Mouse (Mus musculus): ENCODE measurements around the gene Tex26.

Tex26 gene

GRCm38 (mm10) chr5:149488360-149489021 lies 49.0 kb downstream of the Tex26 start:
- DNase-seq (ENCODE audit: low spot score in 2 of 2) = no peak

DNA sequence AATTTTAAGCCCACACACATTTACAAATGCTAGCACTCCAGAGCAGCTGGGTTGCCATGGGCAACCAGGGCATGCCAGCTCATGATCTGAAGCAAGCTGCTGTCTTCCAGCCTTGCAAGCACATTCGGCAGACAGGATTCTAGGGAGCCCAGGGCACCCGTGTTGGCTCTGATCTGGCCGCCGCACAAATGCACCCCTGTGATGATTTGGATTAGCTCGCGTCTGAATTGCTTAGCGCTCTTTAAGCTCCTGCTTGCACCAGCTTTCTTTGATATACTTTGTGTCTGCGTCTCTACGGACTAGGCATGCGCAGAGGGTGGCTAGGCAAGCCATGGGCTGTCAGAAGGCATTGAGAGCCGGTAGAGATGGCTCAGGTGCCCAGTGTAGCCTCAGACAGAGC lies 49.7 kb downstream of the Tex26 start:
- peak; percentile 68 to 81 for DNase-seq (ENCODE audit: low spot score in 2 of 2)

DNA sequence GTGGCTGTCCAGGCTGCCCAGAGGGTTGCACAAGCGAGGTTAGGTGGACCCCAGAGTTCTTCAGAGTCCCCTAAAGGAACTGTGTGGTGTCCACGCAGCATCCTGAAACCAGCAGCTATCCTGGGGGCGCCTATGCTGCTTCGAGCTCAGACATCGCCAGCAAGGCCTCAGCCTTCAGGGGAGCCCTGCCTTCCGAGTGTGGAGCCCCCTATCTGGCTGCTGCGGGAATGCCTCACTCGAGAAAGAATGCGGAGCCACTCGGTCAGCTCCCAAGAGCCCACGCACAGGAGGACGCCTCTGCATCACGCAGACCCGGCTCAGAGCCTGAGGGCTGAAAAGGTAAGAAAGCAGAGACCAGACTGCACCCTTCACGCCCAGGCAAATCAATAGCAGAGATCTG lies 50.8 kb downstream of the Tex26 start:
- DNase-seq (ENCODE audit: low spot score in 2 of 2) = no peak

- no peak for DNase-seq (ENCODE audit: low spot score in 2 of 2)
Observed at GRCm38 (mm10) chr5:149495655-149496054, 56.2 kb downstream of the Tex26 start.

- DNase-seq (ENCODE audit: low spot score in 2 of 2) = no peak
Observed at GRCm38 (mm10) chr5:149496401-149497066, 57.1 kb downstream of the Tex26 start.

DNA sequence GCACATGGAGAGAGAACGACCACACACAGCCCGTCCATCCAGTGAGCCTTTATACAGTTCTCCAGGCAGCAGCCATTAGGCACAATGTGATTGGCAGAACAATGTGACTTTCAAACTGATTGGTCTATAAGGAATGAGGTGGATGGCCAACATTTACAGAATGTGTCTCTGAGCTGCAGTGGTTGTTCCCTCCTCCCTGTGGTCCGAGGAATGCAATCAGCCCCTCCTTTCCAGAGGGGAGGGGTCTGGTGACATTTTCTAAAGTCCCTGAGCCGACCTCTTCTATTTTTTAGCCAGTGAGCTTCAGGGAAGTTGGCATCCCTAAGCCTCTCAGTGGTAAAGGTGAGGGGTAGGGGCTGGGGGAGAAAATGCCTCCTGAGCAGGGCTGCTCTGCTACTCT lies 60.5 kb downstream of the Tex26 start:
- no peak for DNase-seq (ENCODE audit: low spot score in 2 of 2)

GRCm38 (mm10) chr5:149503423-149504175 lies 64.1 kb downstream of the Tex26 start:
- DNase-seq (ENCODE audit: low spot score in 2 of 2) = no peak

DNA sequence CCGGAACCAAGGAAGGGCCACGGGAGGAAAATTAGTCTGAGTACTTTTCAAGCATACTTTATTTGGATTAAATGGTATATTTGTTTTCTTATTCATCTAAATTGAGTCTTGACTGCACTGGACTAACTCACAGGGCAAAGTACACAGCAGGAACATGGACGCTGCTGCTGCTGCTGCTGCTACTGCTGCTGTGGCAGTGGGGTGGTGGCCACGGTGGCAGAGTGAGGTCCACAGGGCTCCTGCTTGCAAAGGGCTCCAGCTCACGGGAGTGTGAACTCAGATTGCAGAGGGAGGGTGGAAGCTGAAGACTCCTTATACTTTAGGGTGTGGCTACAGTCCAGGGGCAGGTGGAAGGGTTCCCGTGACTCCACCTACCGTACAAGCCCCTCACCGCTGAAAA lies 65.5 kb downstream of the Tex26 start:
- no peak for DNase-seq (ENCODE audit: low spot score in 2 of 2)

DNA sequence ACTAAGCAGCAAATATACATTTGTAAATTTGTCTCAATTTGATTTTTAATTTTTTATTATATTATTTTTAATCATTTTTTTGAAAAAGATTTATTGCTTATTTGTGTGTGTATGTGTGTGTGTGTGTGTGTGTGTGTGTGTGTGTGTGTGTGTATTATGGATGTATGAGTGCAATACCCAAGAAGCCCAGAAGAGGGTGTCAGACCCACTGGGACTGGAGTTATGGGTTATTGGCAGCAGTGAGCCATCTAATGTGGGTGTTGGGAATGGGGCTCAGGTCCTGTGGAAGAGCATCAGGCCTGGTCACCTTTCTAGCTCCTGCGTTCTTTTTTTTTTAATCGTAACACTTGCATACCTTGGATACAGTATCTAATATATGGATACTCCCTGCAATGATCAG lies 66.6 kb downstream of the Tex26 start:
- DNase-seq (ENCODE audit: low spot score in 2 of 2) = no peak

- DNase-seq (ENCODE audit: low spot score in 2 of 2) = no peak
Observed at GRCm38 (mm10) chr5:149508094-149509029, 68.9 kb downstream of the Tex26 start.

- no peak for DNase-seq (ENCODE audit: low spot score in 2 of 2)
Observed at GRCm38 (mm10) chr5:149510323-149510722, 70.9 kb downstream of the Tex26 start.

DNA sequence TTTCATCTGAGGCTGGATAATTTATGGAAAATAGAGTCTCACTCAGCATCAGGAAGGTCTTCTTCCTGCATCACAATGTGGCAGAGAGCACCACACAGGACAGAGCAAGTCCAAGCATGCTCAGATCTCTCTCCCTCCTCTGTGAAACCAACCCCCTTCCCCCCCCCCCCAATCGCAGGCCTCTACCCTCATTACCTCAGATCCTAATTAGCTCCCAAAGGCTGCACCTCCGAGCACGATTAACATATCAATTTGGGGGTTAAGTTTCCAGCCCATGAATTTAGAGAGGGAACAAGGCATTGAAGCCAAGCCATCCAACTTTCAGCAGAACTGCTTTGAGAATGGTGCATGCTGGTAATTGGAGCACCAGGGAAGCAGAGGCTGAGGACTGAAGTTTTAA lies 73.2 kb downstream of the Tex26 start:
- no peak for DNase-seq (ENCODE audit: low spot score in 2 of 2)

DNA sequence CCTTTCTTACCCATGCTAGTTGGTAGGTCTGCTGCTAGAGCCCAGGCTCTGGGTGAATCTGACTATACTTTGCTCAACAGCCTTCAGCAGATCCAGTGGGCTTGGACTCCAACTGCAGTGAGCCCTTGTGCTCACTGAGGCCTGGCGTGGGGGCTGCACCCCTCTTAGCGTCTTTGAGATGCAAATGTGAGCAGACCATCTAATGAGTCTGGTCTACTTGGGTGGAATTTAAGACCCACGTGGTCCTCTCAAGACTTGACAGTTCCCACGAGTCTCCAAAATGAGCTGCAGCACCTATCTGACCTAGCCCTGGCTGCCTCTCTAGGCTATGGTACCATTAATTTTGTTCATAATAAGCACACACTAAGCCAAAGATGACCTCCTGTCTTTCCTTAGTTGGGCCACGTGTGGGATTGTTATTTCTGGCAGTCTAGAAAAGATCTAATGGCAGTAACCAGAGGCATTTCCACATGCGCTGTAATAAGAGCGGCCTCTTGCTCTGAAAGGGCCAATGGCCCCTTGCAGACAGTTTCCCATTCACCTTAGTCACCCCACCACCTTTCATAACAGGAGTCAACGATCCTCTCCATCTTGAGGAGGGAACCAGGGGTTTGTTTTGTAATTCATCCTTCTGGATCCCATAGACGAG lies 74.1 kb downstream of the Tex26 start:
- no peak for DNase-seq (ENCODE audit: low spot score in 2 of 2)

- DNase-seq (ENCODE audit: low spot score in 2 of 2) = peak in 1 of 2 experiments; percentile 42
Observed at GRCm38 (mm10) chr5:149514087-149514671, 74.7 kb downstream of the Tex26 start.

DNA sequence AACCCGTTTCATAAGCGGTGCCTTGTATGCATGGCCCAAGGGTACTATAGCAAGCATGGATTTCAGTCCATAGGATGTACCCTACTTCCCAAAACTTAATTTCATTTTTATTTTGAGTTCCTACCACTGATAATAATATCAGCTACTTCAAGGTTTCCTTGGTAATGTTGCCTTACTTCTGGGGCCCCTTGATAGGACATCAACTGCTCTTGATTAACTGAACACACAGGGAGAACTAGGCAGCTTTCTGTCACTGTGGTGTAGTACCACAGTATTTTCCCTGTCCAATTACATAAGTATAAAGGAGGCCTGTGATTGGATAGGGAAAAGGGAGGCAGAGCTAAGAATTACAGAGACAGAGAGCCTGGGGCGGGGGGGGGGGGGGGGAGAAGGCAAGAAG lies 75.4 kb downstream of the Tex26 start:
- DNase-seq (ENCODE audit: low spot score in 2 of 2) = no peak

DNA sequence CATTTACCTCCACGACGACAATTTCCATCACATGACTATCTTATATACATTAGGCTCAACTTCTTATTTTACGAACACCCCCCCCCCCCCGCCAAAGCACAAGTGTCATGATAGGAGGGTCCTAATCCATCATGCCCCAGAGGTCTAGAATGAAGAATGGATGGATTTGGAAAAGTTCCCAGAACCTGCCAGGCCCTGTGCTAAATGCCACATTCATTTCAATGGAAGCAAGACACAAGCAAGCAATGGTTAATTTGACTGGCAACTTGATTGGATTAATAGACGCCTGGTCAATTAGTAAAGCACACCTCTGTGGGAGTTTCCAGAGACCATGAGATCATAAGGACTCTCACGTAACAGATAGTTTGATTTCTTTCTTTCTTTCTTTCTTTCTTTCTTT lies 77.7 kb downstream of the Tex26 start:
- DNase-seq (ENCODE audit: low spot score in 2 of 2) = no peak
